Mouse (Mus musculus): ENCODE data around the gene Ly6g6d. TPM values are rescaled to one million over a fixed set of nuclear protein-coding genes. Genes with fewer than 3 reads are reported as not detected.

The Ly6g6d gene
- polyA plus RNA-seq, 1 experiment from 2014 or later = not detected

- 0 out of 2 replicates have a peak, but pooled peaks cover 3% of the 10 kb centered on the region for H3K27me3 ChIP-seq (replicated peaks; ENCODE audit: low read depth, poor library complexity, severe bottlenecking)
- H3K9me3 ChIP-seq = no peaks in the 10 kb centered on the region
- WGBS = 91% methylated on average over 7 of the region's 7 CpGs
- peaks cover 39% of the 10 kb centered on the region for H3K4me1 ChIP-seq
- no peak overlapping the region for H3K27ac ChIP-seq (replicated peaks)
- DNase-seq (ENCODE audit: low spot score) = no peak
- no peaks in the 10 kb centered on the region for H3K36me3 ChIP-seq (replicated peaks)
- H3K4me3 ChIP-seq = no peak overlapping the region
Measured at GRCm38 (mm10) chr17:35031880-35032279, 46.0 kb downstream of the Ly6g6d start.

GRCm38 (mm10) chr17:35031272-35031671 is 46.6 kb downstream of the Ly6g6d start:
- Histone ChIP-seq H3K36me3 (replicated peaks) (no peaks in the 10 kb centered on the region), H3K4me3 (no peak overlapping the region), H3K27ac (replicated peaks) (no peak overlapping the region), H3K4me1 (peaks cover 45% of the 10 kb centered on the region), H3K9me3 (no peaks in the 10 kb centered on the region), H3K27me3 (replicated peaks; ENCODE audit: low read depth, poor library complexity, severe bottlenecking) (0 out of 2 replicates have a peak, but pooled peaks cover 3% of the 10 kb centered on the region)
- 92% methylated on average over 11 of the region's 11 CpGs for WGBS
- DNase-seq (ENCODE audit: low spot score) = no peak

GRCm38 (mm10) chr17:35029691-35030532 is 48.0 kb downstream of the Ly6g6d start:
- Histone ChIP-seq H3K4me1 (peaks cover 56% of the 10 kb centered on the region), H3K4me3 (no peak overlapping the region), H3K27ac (replicated peaks) (peak overlapping the region; percentile 55), H3K9me3 (no peaks in the 10 kb centered on the region), H3K36me3 (replicated peaks) (no peaks in the 10 kb centered on the region), H3K27me3 (replicated peaks; ENCODE audit: low read depth, poor library complexity, severe bottlenecking) (0 out of 2 replicates have a peak, but pooled peaks cover 3% of the 10 kb centered on the region)
- 30% methylated on average over 19 of the region's 19 CpGs for WGBS
- DNase-seq (ENCODE audit: low spot score) = peak; percentile 42

- Histone ChIP-seq H3K27me3 (replicated peaks; ENCODE audit: low read depth, poor library complexity, severe bottlenecking) (0 out of 2 replicates have a peak, but pooled peaks cover 3% of the 10 kb centered on the region), H3K4me1 (peaks cover 72% of the 10 kb centered on the region), H3K9me3 (no peaks in the 10 kb centered on the region), H3K27ac (replicated peaks) (no peak overlapping the region), H3K4me3 (no peak overlapping the region), H3K36me3 (replicated peaks) (no peaks in the 10 kb centered on the region)
- no peak for DNase-seq (ENCODE audit: low spot score)
- WGBS = 86% methylated on average over 2 of the region's 2 CpGs
Measured at GRCm38 (mm10) chr17:35028315-35028714, 49.5 kb downstream of the Ly6g6d start.

GRCm38 (mm10) chr17:35027277-35028068 is 50.4 kb downstream of the Ly6g6d start, which contains the start of gene Sapcd1:
Sapcd1 (minus strand) TSS chr17:35028016.
- Histone ChIP-seq H3K9me3 (no peaks in the 10 kb centered on the region), H3K4me3 (peak within 1 kb of the TSS; percentile 35), H3K27ac (replicated peaks) (peak within 1 kb of the TSS; percentile 81), H3K27me3 (replicated peaks; ENCODE audit: low read depth, poor library complexity, severe bottlenecking) (0 out of 2 replicates have a peak, but pooled peaks cover 3% of the 10 kb centered on the region), H3K4me1 (peaks cover 74% of the 10 kb centered on the region), H3K36me3 (replicated peaks) (no peaks in the 10 kb centered on the region)
- WGBS = 45% methylated on average over 13 of the region's 13 CpGs
- peak; percentile 53 for DNase-seq (ENCODE audit: low spot score)

- DNase-seq (ENCODE audit: low spot score) = no peak
- WGBS = 85% methylated on average over 5 of the region's 5 CpGs
- Histone ChIP-seq H3K36me3 (replicated peaks) (no peaks in the 10 kb centered on the region), H3K9me3 (no peaks in the 10 kb centered on the region), H3K4me3 (no peak overlapping the region), H3K27me3 (replicated peaks; ENCODE audit: low read depth, poor library complexity, severe bottlenecking) (0 out of 2 replicates have a peak, but pooled peaks cover 3% of the 10 kb centered on the region), H3K27ac (replicated peaks) (peak overlapping the region; percentile 48), H3K4me1 (peaks cover 84% of the 10 kb centered on the region)
Measured at GRCm38 (mm10) chr17:35026206-35026605, 51.7 kb downstream of the Ly6g6d start.

- Histone ChIP-seq H3K9me3 (no peaks in the 10 kb centered on the region), H3K4me1 (peaks cover 79% of the 10 kb centered on the region), H3K36me3 (replicated peaks) (no peaks in the 10 kb centered on the region), H3K4me3 (peak overlapping the region; percentile 9; the same call in 1 of the 2 replicates), H3K27me3 (replicated peaks; ENCODE audit: low read depth, poor library complexity, severe bottlenecking) (0 out of 2 replicates have a peak, but pooled peaks cover 3% of the 10 kb centered on the region), H3K27ac (replicated peaks) (peak overlapping the region; percentile 59)
- no peak for DNase-seq (ENCODE audit: low spot score)
- WGBS = 64% methylated on average over 8 of the region's 10 CpGs
Measured at GRCm38 (mm10) chr17:35024691-35025488, 53.0 kb downstream of the Ly6g6d start.

- DNase-seq (ENCODE audit: low spot score) = no peak
- no peaks in the 10 kb centered on the region; the same call in 1 of the 2 replicates for H3K36me3 ChIP-seq (replicated peaks)
- 0 out of 2 replicates have a peak, but pooled peaks cover 3% of the 10 kb centered on the region for H3K27me3 ChIP-seq (replicated peaks; ENCODE audit: low read depth, poor library complexity, severe bottlenecking)
- no peaks in the 10 kb centered on the region for H3K9me3 ChIP-seq
- peaks cover 73% of the 10 kb centered on the region for H3K4me1 ChIP-seq
- WGBS = 79% methylated on average over 13 of the region's 13 CpGs
- H3K27ac ChIP-seq (replicated peaks) = peak overlapping the region; percentile 59; the same call in 1 of the 2 replicates
- H3K4me3 ChIP-seq = peak overlapping the region; percentile 17; the same call in 1 of the 2 replicates
Measured at GRCm38 (mm10) chr17:35024261-35024660, 53.6 kb downstream of the Ly6g6d start.

- H3K4me3 ChIP-seq = no peak overlapping the region
- DNase-seq (ENCODE audit: low spot score) = no peak
- peaks cover 2% of the 10 kb centered on the region for H3K36me3 ChIP-seq (replicated peaks)
- no peaks in the 10 kb centered on the region for H3K9me3 ChIP-seq
- H3K27me3 ChIP-seq (replicated peaks; ENCODE audit: low read depth, poor library complexity, severe bottlenecking) = 0 out of 2 replicates have a peak, but pooled peaks cover under 1% of the 10 kb centered on the region
- H3K27ac ChIP-seq (replicated peaks) = no peak overlapping the region
- H3K4me1 ChIP-seq = peaks cover 68% of the 10 kb centered on the region
- WGBS = 67% methylated on average over 4 of the region's 4 CpGs
Measured at GRCm38 (mm10) chr17:35023756-35024155, 54.1 kb downstream of the Ly6g6d start.

GRCm38 (mm10) chr17:35023221-35023620 is 54.6 kb downstream of the Ly6g6d start:
- no peak for DNase-seq (ENCODE audit: low spot score)
- whole genome bisulfite sequencing = 84% methylated on average over 5 of the region's 5 CpGs
- Histone ChIP-seq H3K9me3 (no peaks in the 10 kb centered on the region), H3K4me3 (no peak overlapping the region), H3K36me3 (replicated peaks) (peaks cover 4% of the 10 kb centered on the region), H3K27ac (replicated peaks) (peak overlapping the region; percentile 26), H3K4me1 (peaks cover 63% of the 10 kb centered on the region), H3K27me3 (replicated peaks; ENCODE audit: low read depth, poor library complexity, severe bottlenecking) (no peaks in the 10 kb centered on the region)

- H3K4me3 ChIP-seq = no peak overlapping the region
- H3K4me1 ChIP-seq = peaks cover 57% of the 10 kb centered on the region
- no peaks in the 10 kb centered on the region for H3K27me3 ChIP-seq (replicated peaks; ENCODE audit: low read depth, poor library complexity, severe bottlenecking)
- H3K36me3 ChIP-seq (replicated peaks) = peaks cover 7% of the 10 kb centered on the region
- no peaks in the 10 kb centered on the region for H3K9me3 ChIP-seq
- no peak overlapping the region for H3K27ac ChIP-seq (replicated peaks)
- 94% methylated on average over 8 of the region's 8 CpGs for WGBS
- DNase-seq (ENCODE audit: low spot score) = no peak
Measured at GRCm38 (mm10) chr17:35022541-35023060, 55.3 kb downstream of the Ly6g6d start.

All from embryonic facial prominence, embryonic 10.5 days (tissue).